Mouse (Mus musculus): ENCODE measurements around the gene Ephb2. TPM values are rescaled to one million over a fixed set of nuclear protein-coding genes. Genes with fewer than 3 reads are reported as not detected.

The Ephb2 gene
- total RNA-seq, 1 experiment, result 15.5 TPM

DNA sequence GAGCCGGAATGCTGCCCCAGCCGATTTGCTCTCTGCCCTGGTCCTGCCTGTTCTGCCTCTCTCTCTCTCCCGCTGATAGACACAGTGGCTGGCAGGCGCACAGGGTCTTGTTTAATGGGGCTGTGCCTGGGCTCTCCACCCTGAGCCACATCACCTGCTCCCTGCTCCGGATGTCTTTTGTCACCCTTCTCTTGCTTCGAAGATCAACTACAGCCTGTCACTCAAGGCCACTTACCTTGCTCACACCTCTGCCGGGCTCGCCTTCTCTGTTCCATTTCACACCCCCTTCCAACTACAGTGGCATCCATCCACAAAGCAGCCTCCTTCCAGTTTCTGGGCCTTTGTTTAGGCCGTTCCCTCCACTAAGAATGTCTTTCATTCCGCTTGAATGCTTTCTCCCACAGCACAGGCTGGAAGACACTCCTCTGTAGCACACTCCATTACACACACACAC lies 15.7 kb downstream of the Ephb2 start:
- in situ Hi-C loops (cut with MboI; ENCODE audit: low sequenced_read_pairs in 2 of 2, unreplicated experiment in 2 of 2), result no loop called here
- H3K4me3 ChIP-seq (ENCODE audit: insufficient read depth in 1 of 2, low read depth in 1 of 2, low read length in 2 of 2, poor library complexity in 1 of 2, severe bottlenecking in 1 of 2), result no peak overlapping the region
- no peaks in the 10 kb centered on the region for H3K4me1 ChIP-seq (ENCODE audit: control insufficient read depth in 2 of 2, insufficient read depth in 2 of 2, low read length in 2 of 2, poor library complexity in 1 of 2)
- H3K9me3 ChIP-seq (ENCODE audit: control insufficient read depth, insufficient read depth, low read depth, low read length), result no peaks in the 10 kb centered on the region
- no peak for DNase-seq (ENCODE audit: low read depth, low spot score)
- H3K9ac ChIP-seq (ENCODE audit: insufficient read depth, low read depth, low read length, poor library complexity, severe bottlenecking), result no peak overlapping the region
- no peak for TF ChIP-seq MAFK (IDR thresholded peaks at IDR 0.05; ENCODE audit: insufficient read depth, low read depth, low read length)
- TF ChIP-seq ZC3H11A (IDR thresholded peaks at IDR 0.05; ENCODE audit: borderline replicate concordance, low read depth, low read length), result no peak
- TF ChIP-seq ZNF384 (IDR thresholded peaks at IDR 0.05; ENCODE audit: low read depth, low read length), result no peak
- TF ChIP-seq HCFC1 (IDR thresholded peaks at IDR 0.05; ENCODE audit: borderline replicate concordance, insufficient read depth, low read length), result no peak
- no peak for TF ChIP-seq CHD2 (IDR thresholded peaks at IDR 0.05; ENCODE audit: low read depth, low read length)
- H3K36me3 ChIP-seq (ENCODE audit: control insufficient read depth, insufficient read depth, low read length, poor library complexity, severe bottlenecking), result no peaks in the 10 kb centered on the region
- H3K27ac ChIP-seq (ENCODE audit: insufficient read depth, low read depth, low read length, poor library complexity, severe bottlenecking), result no peak overlapping the region

- H3K9ac ChIP-seq (ENCODE audit: insufficient read depth, low read depth, low read length, poor library complexity, severe bottlenecking), result no peak overlapping the region
- in situ Hi-C loops (cut with MboI; ENCODE audit: low sequenced_read_pairs in 2 of 2, unreplicated experiment in 2 of 2), result no loop called here
- H3K9me3 ChIP-seq (ENCODE audit: control insufficient read depth, insufficient read depth, low read depth, low read length), result no peaks in the 10 kb centered on the region
- H3K36me3 ChIP-seq (ENCODE audit: control insufficient read depth, insufficient read depth, low read length, poor library complexity, severe bottlenecking), result no peaks in the 10 kb centered on the region
- H3K27ac ChIP-seq (ENCODE audit: insufficient read depth, low read depth, low read length, poor library complexity, severe bottlenecking), result no peak overlapping the region
- no peak for DNase-seq (ENCODE audit: low read depth, low spot score)
- TF ChIP-seq MAFK (IDR thresholded peaks at IDR 0.05; ENCODE audit: insufficient read depth, low read depth, low read length) (no peak), HCFC1 (IDR thresholded peaks at IDR 0.05; ENCODE audit: borderline replicate concordance, insufficient read depth, low read length) (no peak), ZC3H11A (IDR thresholded peaks at IDR 0.05; ENCODE audit: borderline replicate concordance, low read depth, low read length) (no peak), ZNF384 (IDR thresholded peaks at IDR 0.05; ENCODE audit: low read depth, low read length) (no peak), CHD2 (IDR thresholded peaks at IDR 0.05; ENCODE audit: low read depth, low read length) (no peak)
- no peak overlapping the region for H3K4me3 ChIP-seq (ENCODE audit: insufficient read depth in 1 of 2, low read depth in 1 of 2, low read length in 2 of 2, poor library complexity in 1 of 2, severe bottlenecking in 1 of 2)
- no peaks in the 10 kb centered on the region for H3K4me1 ChIP-seq (ENCODE audit: control insufficient read depth in 2 of 2, insufficient read depth in 2 of 2, low read length in 2 of 2, poor library complexity in 1 of 2)
These were observed 19.1 kb downstream of the Ephb2 start for GRCm38 (mm10) chr4:136816701-136817100.

DNA sequence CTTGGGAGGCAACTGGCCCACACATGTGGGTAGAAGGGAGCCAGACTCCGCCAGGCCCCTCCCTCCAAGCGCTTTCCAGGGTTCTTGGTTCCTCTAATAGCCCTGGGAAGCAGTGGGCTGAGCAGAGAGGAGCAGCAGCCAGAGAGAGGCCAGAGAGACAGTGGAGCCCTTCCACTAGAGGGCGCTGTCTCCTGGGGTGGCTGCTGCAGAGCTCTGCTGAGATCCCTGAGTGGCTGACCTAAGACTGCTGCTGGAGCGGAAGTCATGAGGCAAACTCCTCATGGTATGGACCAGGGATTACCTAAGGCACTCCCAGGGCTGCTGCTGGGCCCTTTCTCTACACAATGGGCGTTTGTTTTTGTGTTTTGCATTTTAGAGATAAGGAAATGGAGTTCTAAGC lies 20.4 kb downstream of the Ephb2 start:
- Histone ChIP-seq H3K9ac (ENCODE audit: insufficient read depth, low read depth, low read length, poor library complexity, severe bottlenecking) (no peak overlapping the region), H3K4me1 (ENCODE audit: control insufficient read depth in 2 of 2, insufficient read depth in 2 of 2, low read length in 2 of 2, poor library complexity in 1 of 2) (no peaks in the 10 kb centered on the region), H3K27ac (ENCODE audit: insufficient read depth, low read depth, low read length, poor library complexity, severe bottlenecking) (no peak overlapping the region), H3K4me3 (ENCODE audit: insufficient read depth in 1 of 2, low read depth in 1 of 2, low read length in 2 of 2, poor library complexity in 1 of 2, severe bottlenecking in 1 of 2) (no peak overlapping the region), H3K36me3 (ENCODE audit: control insufficient read depth, insufficient read depth, low read length, poor library complexity, severe bottlenecking) (no peaks in the 10 kb centered on the region), H3K9me3 (ENCODE audit: control insufficient read depth, insufficient read depth, low read depth, low read length) (no peaks in the 10 kb centered on the region)
- peak; percentile 46 for DNase-seq (ENCODE audit: low read depth, low spot score)
- in situ Hi-C loops (cut with MboI; ENCODE audit: low sequenced_read_pairs in 2 of 2, unreplicated experiment in 2 of 2), result no loop called here
- TF ChIP-seq MAFK (IDR thresholded peaks at IDR 0.05; ENCODE audit: insufficient read depth, low read depth, low read length) (no peak), CHD2 (IDR thresholded peaks at IDR 0.05; ENCODE audit: low read depth, low read length) (no peak), ZC3H11A (IDR thresholded peaks at IDR 0.05; ENCODE audit: borderline replicate concordance, low read depth, low read length) (no peak)

DNA sequence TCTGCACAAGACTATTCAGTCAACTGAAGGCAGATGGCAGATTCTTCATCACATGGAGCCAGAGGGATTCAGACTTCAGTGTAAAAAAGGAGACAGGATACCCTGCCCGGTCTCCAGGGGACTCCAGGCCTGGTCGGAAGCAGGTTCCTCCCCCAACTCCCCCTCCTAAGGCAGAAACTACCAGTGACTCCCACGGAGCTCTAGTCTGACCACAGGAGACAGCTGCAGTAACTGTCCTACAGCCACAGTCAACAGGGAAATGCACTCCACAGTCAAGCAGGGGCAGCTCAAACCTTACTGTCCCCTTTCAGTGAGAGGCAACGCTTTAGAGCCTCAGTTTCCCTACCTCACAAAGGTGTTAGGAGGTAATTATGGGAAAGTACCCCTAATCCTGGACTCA lies 23.2 kb downstream of the Ephb2 start:
- no peak for DNase-seq (ENCODE audit: low read depth, low spot score)
- H3K9ac ChIP-seq (ENCODE audit: insufficient read depth, low read depth, low read length, poor library complexity, severe bottlenecking), result no peak overlapping the region
- no peak overlapping the region for H3K4me3 ChIP-seq (ENCODE audit: insufficient read depth in 1 of 2, low read depth in 1 of 2, low read length in 2 of 2, poor library complexity in 1 of 2, severe bottlenecking in 1 of 2)
- no peaks in the 10 kb centered on the region for H3K36me3 ChIP-seq (ENCODE audit: control insufficient read depth, insufficient read depth, low read length, poor library complexity, severe bottlenecking)
- no peak overlapping the region for H3K27ac ChIP-seq (ENCODE audit: insufficient read depth, low read depth, low read length, poor library complexity, severe bottlenecking)
- TF ChIP-seq ZNF384 (IDR thresholded peaks at IDR 0.05; ENCODE audit: low read depth, low read length) (no peak), MAFK (IDR thresholded peaks at IDR 0.05; ENCODE audit: insufficient read depth, low read depth, low read length) (no peak), ZC3H11A (IDR thresholded peaks at IDR 0.05; ENCODE audit: borderline replicate concordance, low read depth, low read length) (no peak), CHD2 (IDR thresholded peaks at IDR 0.05; ENCODE audit: low read depth, low read length) (no peak)
- in situ Hi-C loops (cut with MboI; ENCODE audit: low sequenced_read_pairs in 2 of 2, unreplicated experiment in 2 of 2), result no loop called here
- no peaks in the 10 kb centered on the region for H3K9me3 ChIP-seq (ENCODE audit: control insufficient read depth, insufficient read depth, low read depth, low read length)
- peaks cover 0 to 9% of the 10 kb centered on the region in 2 experiments; a peak in 1 of 4 replicates for H3K4me1 ChIP-seq (ENCODE audit: control insufficient read depth in 2 of 2, insufficient read depth in 2 of 2, low read length in 2 of 2, poor library complexity in 1 of 2)

- Histone ChIP-seq H3K4me3 (ENCODE audit: insufficient read depth in 1 of 2, low read depth in 1 of 2, low read length in 2 of 2, poor library complexity in 1 of 2, severe bottlenecking in 1 of 2) (no peak overlapping the region), H3K4me1 (ENCODE audit: control insufficient read depth in 2 of 2, insufficient read depth in 2 of 2, low read length in 2 of 2, poor library complexity in 1 of 2) (peaks cover 4 to 14% of the 10 kb centered on the region in 2 experiments; a peak in 2 of 4 replicates), H3K36me3 (ENCODE audit: control insufficient read depth, insufficient read depth, low read length, poor library complexity, severe bottlenecking) (no peaks in the 10 kb centered on the region), H3K27ac (ENCODE audit: insufficient read depth, low read depth, low read length, poor library complexity, severe bottlenecking) (no peak overlapping the region), H3K9me3 (ENCODE audit: control insufficient read depth, insufficient read depth, low read depth, low read length) (no peaks in the 10 kb centered on the region), H3K9ac (ENCODE audit: insufficient read depth, low read depth, low read length, poor library complexity, severe bottlenecking) (no peak overlapping the region)
- TF ChIP-seq MAFK (IDR thresholded peaks at IDR 0.05; ENCODE audit: insufficient read depth, low read depth, low read length) (no peak), HCFC1 (IDR thresholded peaks at IDR 0.05; ENCODE audit: borderline replicate concordance, insufficient read depth, low read length) (no peak), CHD2 (IDR thresholded peaks at IDR 0.05; ENCODE audit: low read depth, low read length) (no peak), ZC3H11A (IDR thresholded peaks at IDR 0.05; ENCODE audit: borderline replicate concordance, low read depth, low read length) (no peak), ZNF384 (IDR thresholded peaks at IDR 0.05; ENCODE audit: low read depth, low read length) (no peak)
- DNase-seq (ENCODE audit: low read depth, low spot score), result no peak
- in situ Hi-C loops (cut with MboI; ENCODE audit: low sequenced_read_pairs in 2 of 2, unreplicated experiment in 2 of 2), result no loop called here
These were observed 24.2 kb downstream of the Ephb2 start for GRCm38 (mm10) chr4:136811596-136811995.

Measured in ES-E14 (cell line).